Mouse (Mus musculus): ENCODE measurements around the gene Tiam2.

The Tiam2 gene

GRCm38 (mm10) chr17:3394985-3395384 lies 68.6 kb downstream of the Tiam2 start:
- CTCF ChIA-PET = no interaction called here

GRCm38 (mm10) chr17:3396881-3397281 lies 70.5 kb downstream of the Tiam2 start:
- CTCF ChIA-PET = no interaction called here

GRCm38 (mm10) chr17:3397836-3398235 lies 71.5 kb downstream of the Tiam2 start:
- CTCF ChIA-PET = no interaction called here

- CTCF ChIA-PET = no interaction called here
These were observed 79.1 kb downstream of the Tiam2 start for GRCm38 (mm10) chr17:3405350-3406073.

GRCm38 (mm10) chr17:3407051-3407450 lies 80.7 kb downstream of the Tiam2 start:
- CTCF ChIA-PET = no interaction called here

GRCm38 (mm10) chr17:3410307-3410706 lies 83.9 kb downstream of the Tiam2 start:
- CTCF ChIA-PET = no interaction called here

GRCm38 (mm10) chr17:3412771-3413170 lies 86.4 kb downstream of the Tiam2 start:
- CTCF ChIA-PET = no interaction called here

GRCm38 (mm10) chr17:3415580-3415979 lies 89.2 kb downstream of the Tiam2 start:
- CTCF ChIA-PET = no interaction called here

GRCm38 (mm10) chr17:3416401-3416800 lies 90.0 kb downstream of the Tiam2 start:
- CTCF ChIA-PET = no interaction called here

GRCm38 (mm10) chr17:3419368-3419928 lies 93.1 kb downstream of the Tiam2 start:
- CTCF ChIA-PET = no interaction called here

- CTCF ChIA-PET = no interaction called here
These were observed 93.8 kb downstream of the Tiam2 start for GRCm38 (mm10) chr17:3420148-3420547.

- CTCF ChIA-PET = no interaction called here
These were observed 97.0 kb downstream of the Tiam2 start for GRCm38 (mm10) chr17:3423416-3423815.

GRCm38 (mm10) chr17:3428659-3429058 lies 102.3 kb downstream of the Tiam2 start:
- CTCF ChIA-PET = no interaction called here

- CTCF ChIA-PET = no interaction called here
These were observed 106.5 kb downstream of the Tiam2 start for GRCm38 (mm10) chr17:3432590-3433498.

- CTCF ChIA-PET = no interaction called here
These were observed 107.3 kb downstream of the Tiam2 start for GRCm38 (mm10) chr17:3433521-3434271.

GRCm38 (mm10) chr17:3435299-3435698 lies 108.9 kb downstream of the Tiam2 start:
- CTCF ChIA-PET = no interaction called here

- CTCF ChIA-PET = no interaction called here
These were observed 110.6 kb downstream of the Tiam2 start for GRCm38 (mm10) chr17:3436841-3437515.

GRCm38 (mm10) chr17:3442526-3443401 lies 116.4 kb downstream of the Tiam2 start:
- CTCF ChIA-PET = no interaction called here

GRCm38 (mm10) chr17:3446191-3446950 lies 120.0 kb downstream of the Tiam2 start:
- CTCF ChIA-PET = no interaction called here

GRCm38 (mm10) chr17:3448725-3449124 lies 122.4 kb downstream of the Tiam2 start:
- CTCF ChIA-PET = no interaction called here

Data from spleen, embryonic (tissue).